Mouse (Mus musculus) forebrain, embryonic 11.5 days (tissue): ENCODE measurements around the gene Cd200. TPM values are rescaled to one million over a fixed set of nuclear protein-coding genes. Genes with fewer than 3 reads are reported as not detected.

Source experiments
- ATAC-seq: fragments of 200-750 bp; cut with Nextera tagmentation; replicated peaks from 2 replicates; pipeline ENCODE4 v1.8.0; 2017; ENCODE audit warnings: moderate TSS enrichment; ENCODE audit not compliant: low FRiP score
- DNase-seq: peaks from one replicate; pipeline ENCODE4 v3.0.0-alpha.2; 2017; ENCODE audit warnings: low spot score
- H3K27ac ChIP-seq: fragments of 300-500 bp; sonication (generic); 2 replicates; pipeline ENCODE4 v1.5.1; 2014; ENCODE audit warnings: low read depth, low read length
- H3K27me3 ChIP-seq: fragments of 300-500 bp; sonication (generic); 2 replicates; pipeline ENCODE4 v1.6.1; 2014; ENCODE audit warnings: mild to moderate bottlenecking, low read length, mixed read lengths; ENCODE audit not compliant: control insufficient read depth, insufficient read depth
- H3K36me3 ChIP-seq: fragments of 300-500 bp; sonication (generic); 2 replicates; pipeline ENCODE4 v1.6.1; 2014; ENCODE audit warnings: mild to moderate bottlenecking, low read length, moderate library complexity, mixed read lengths; ENCODE audit not compliant: control insufficient read depth, insufficient read depth
- H3K4me1 ChIP-seq: fragments of 300-500 bp; sonication (generic); replicated peaks from 2 replicates; pipeline ENCODE4 v1.6.1; 2014; ENCODE audit warnings: low read length, mixed read lengths; ENCODE audit not compliant: control insufficient read depth, insufficient read depth
- H3K4me2 ChIP-seq: fragments of 300-500 bp; sonication (generic); 2 replicates; pipeline ENCODE4 v1.6.1; 2014; ENCODE audit warnings: low read depth, mild to moderate bottlenecking, low read length, moderate library complexity, mixed read lengths; ENCODE audit not compliant: severe bottlenecking
- H3K4me3 ChIP-seq: fragments of 300-500 bp; sonication (generic); 2 replicates; pipeline ENCODE4 v1.5.1; 2014; ENCODE audit warnings: low read depth, low read length
- H3K9ac ChIP-seq: fragments of 300-500 bp; sonication (generic); 2 replicates; pipeline ENCODE4 v1.6.1; 2014; ENCODE audit warnings: low read length
- H3K9me3 ChIP-seq: fragments of 300-500 bp; sonication (generic); 2 replicates; pipeline ENCODE4 v1.6.1; 2016; ENCODE audit warnings: low read length, mixed read lengths; ENCODE audit not compliant: control insufficient read depth
- whole genome bisulfite sequencing: fragments of 180-500 bp; shearing (Covaris S2); extraction: QIAGEN DNeasy Blood & Tissue Kit; methylation state at CpG from one replicate; pipeline ENCODE4 v1.1.7; 2014; 5-methylcytosine and 5-hydroxymethylcytosine counted together
- polyA plus RNA-seq: library from polyadenylated mRNA; unstranded; fragments of >200 nt; fragmentation: Nextera tagmentation; extraction: Ambion mirVana; gene quantifications from 2 replicates; pipeline ENCODE4 v1.2.1, GENCODE M21; 2014

The Cd200 gene
- polyA plus RNA-seq, 1 experiment from 2014 or later = 27.3 TPM

GRCm38 (mm10) chr16:45336478-45336877, 72.4 kb downstream of the Cd200 start:
- no peak for DNase-seq

GRCm38 (mm10) chr16:45334891-45335290, 74.0 kb downstream of the Cd200 start:
- 90% methylated on average over 5 of the region's 5 CpGs for WGBS
- no peak overlapping the region for H3K27ac ChIP-seq

More at GRCm38 (mm10) chr16:45336478-45336877, 72.4 kb downstream of the Cd200 start:
- Histone ChIP-seq H3K27ac (no peak overlapping the region), H3K36me3 (no peaks in the 10 kb centered on the region), H3K4me3 (no peak overlapping the region), H3K4me2 (no peak overlapping the region), H3K27me3 (no peaks in the 10 kb centered on the region), H3K9ac (no peak overlapping the region), H3K9me3 (no peaks in the 10 kb centered on the region), H3K4me1 (no peaks in the 10 kb centered on the region)
- WGBS = 75% methylated on average over 1 of the region's 1 CpGs
- ATAC-seq = no peak

GRCm38 (mm10) chr16:45334376-45334765, 74.5 kb downstream of the Cd200 start:
- H3K9ac ChIP-seq = no peak overlapping the region
- ATAC-seq = no peak
- no peaks in the 10 kb centered on the region for H3K9me3 ChIP-seq
- no peak for DNase-seq
- H3K4me1 ChIP-seq = no peaks in the 10 kb centered on the region
- H3K27me3 ChIP-seq = no peaks in the 10 kb centered on the region
- H3K27ac ChIP-seq = no peak overlapping the region
- 79% methylated on average over 2 of the region's 2 CpGs for WGBS
- H3K36me3 ChIP-seq = no peaks in the 10 kb centered on the region
- no peak overlapping the region for H3K4me2 ChIP-seq
- no peak overlapping the region for H3K4me3 ChIP-seq

More at GRCm38 (mm10) chr16:45334891-45335290, 74.0 kb downstream of the Cd200 start:
- H3K4me2 ChIP-seq = no peak overlapping the region
- H3K4me1 ChIP-seq = no peaks in the 10 kb centered on the region
- no peaks in the 10 kb centered on the region for H3K36me3 ChIP-seq
- no peak for DNase-seq
- ATAC-seq = no peak
- no peak overlapping the region for H3K9ac ChIP-seq
- H3K4me3 ChIP-seq = no peak overlapping the region
- no peaks in the 10 kb centered on the region for H3K9me3 ChIP-seq
- H3K27me3 ChIP-seq = no peaks in the 10 kb centered on the region

- Histone ChIP-seq H3K4me2 (no peak overlapping the region), H3K9me3 (no peaks in the 10 kb centered on the region), H3K4me3 (no peak overlapping the region), H3K27ac (no peak overlapping the region), H3K27me3 (no peaks in the 10 kb centered on the region), H3K9ac (no peak overlapping the region), H3K4me1 (no peaks in the 10 kb centered on the region), H3K36me3 (no peaks in the 10 kb centered on the region)
- ATAC-seq (no peak), DNase-seq (no peak)
- 81% methylated on average over 8 of the region's 8 CpGs for WGBS
These were observed 75.0 kb downstream of the Cd200 start for GRCm38 (mm10) chr16:45333678-45334375.

GRCm38 (mm10) chr16:45332591-45332990, 76.3 kb downstream of the Cd200 start:
- Histone ChIP-seq H3K4me2 (no peak overlapping the region), H3K27ac (no peak overlapping the region), H3K4me1 (no peaks in the 10 kb centered on the region), H3K27me3 (no peaks in the 10 kb centered on the region), H3K36me3 (no peaks in the 10 kb centered on the region), H3K9ac (no peak overlapping the region), H3K4me3 (no peak overlapping the region), H3K9me3 (no peaks in the 10 kb centered on the region)
- 80% methylated on average over 8 of the region's 8 CpGs for WGBS
- ATAC-seq (no peak), DNase-seq (no peak)

Other genes starting within 250 kb of the Cd200 start
- gene Btla, start 184.7 kb downstream of the Cd200 start, polyA plus RNA-seq = 0.24 and 0.27 TPM in 2 replicates
- not detected in 2 replicates for gene Gm609, start 83.9 kb upstream of the Cd200 start, polyA plus RNA-seq
- not detected in 2 replicates for gene Gm17783, start 123.0 kb upstream of the Cd200 start, polyA plus RNA-seq
- not detected in 2 replicates for gene Slc9c1, start 126.3 kb upstream of the Cd200 start, polyA plus RNA-seq
- 0.13 TPM in 1 of 2 replicates, not detected in the other for gene Gcsam, start 201.3 kb upstream of the Cd200 start, polyA plus RNA-seq
- 0.20 TPM in 1 of 2 replicates, not detected in the other for gene BC016579, start 245.0 kb upstream of the Cd200 start, polyA plus RNA-seq